Mouse (Mus musculus): ENCODE measurements around the gene Stoml2. TPM values are rescaled to one million over a fixed set of nuclear protein-coding genes. Genes with fewer than 3 reads are reported as not detected.

Stoml2 gene
- polyA plus RNA-seq, 1 experiment from 2014 or later, result 365 TPM

DNA sequence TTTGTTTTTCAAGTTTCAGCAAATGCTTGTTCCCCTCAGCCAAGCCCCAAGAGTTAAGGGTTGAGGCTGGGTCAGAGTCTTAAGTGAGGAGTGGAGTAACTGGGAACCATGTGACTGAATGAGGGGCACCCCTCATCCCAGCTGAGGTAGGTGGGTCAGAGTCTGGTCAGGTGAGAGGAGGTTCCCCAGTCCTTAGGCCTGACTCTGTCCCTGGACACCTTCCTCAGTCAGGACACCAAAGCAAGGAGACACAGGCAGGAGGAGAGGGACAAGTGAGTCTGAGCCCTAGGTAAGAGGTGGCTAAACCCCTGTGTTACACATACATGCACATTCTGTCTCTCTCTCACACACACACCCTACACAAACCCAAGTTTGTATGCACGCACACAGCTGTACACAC lies 991 bp upstream of the Stoml2 start:
- Histone ChIP-seq H3K36me3 (ENCODE audit: control insufficient read depth, insufficient read depth, low read length) (peaks cover 21% of the 10 kb centered on the region), H3K4me3 (ENCODE audit: low read depth, low read length) (no peak overlapping the region), H3K4me2 (no peak overlapping the region), H3K9me3 (ENCODE audit: control insufficient read depth, low read length) (no peaks in the 10 kb centered on the region), H3K9ac (ENCODE audit: low read length) (no peak overlapping the region; the same call in 1 of the 2 replicates), H3K4me1 (ENCODE audit: control insufficient read depth, insufficient read depth, low read length) (peaks cover 18% of the 10 kb centered on the region), H3K27ac (ENCODE audit: low read depth, low read length) (peak overlapping the region; percentile 91), H3K27me3 (ENCODE audit: control insufficient read depth, insufficient read depth, low read length) (no peaks in the 10 kb centered on the region)
- WGBS, result 77% methylated on average over 1 of the region's 1 CpGs
- no peak for ATAC-seq (ENCODE audit: low FRiP score)
- no peak for DNase-seq (ENCODE audit: low spot score, missing footprints)

DNA sequence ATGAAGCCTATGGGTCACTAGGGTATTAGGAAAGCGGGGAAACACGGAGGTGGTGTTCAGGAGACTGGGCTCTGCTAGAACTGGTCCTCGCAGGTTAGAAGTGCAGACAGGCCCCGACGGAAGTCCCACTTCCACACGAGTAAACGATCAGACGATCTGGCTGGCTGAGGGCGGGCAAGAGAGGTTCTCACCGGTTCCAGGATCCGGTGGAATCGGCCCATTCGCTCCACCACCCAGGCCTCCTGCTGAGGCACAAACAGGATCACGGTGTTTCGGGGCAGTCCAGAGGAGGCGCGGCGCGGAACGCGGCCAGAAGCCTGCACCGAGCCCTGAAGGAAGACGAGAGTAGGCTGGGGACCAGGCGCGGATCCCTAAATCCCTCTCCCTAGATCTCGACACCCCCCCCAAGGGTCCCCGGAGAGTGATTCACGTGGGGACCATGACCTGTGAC lies 705 bp downstream of the Stoml2 start:
- no peak for DNase-seq (ENCODE audit: low spot score, missing footprints)
- Histone ChIP-seq H3K27ac (ENCODE audit: low read depth, low read length) (peak overlapping the region; percentile 91), H3K4me1 (ENCODE audit: control insufficient read depth, insufficient read depth, low read length) (peaks cover 17% of the 10 kb centered on the region), H3K9ac (ENCODE audit: low read length) (peak overlapping the region; percentile 85), H3K4me3 (ENCODE audit: low read depth, low read length) (peak overlapping the region; percentile 63), H3K36me3 (ENCODE audit: control insufficient read depth, insufficient read depth, low read length) (peaks cover 14% of the 10 kb centered on the region), H3K9me3 (ENCODE audit: control insufficient read depth, low read length) (no peaks in the 10 kb centered on the region), H3K4me2 (peak overlapping the region; percentile 80), H3K27me3 (ENCODE audit: control insufficient read depth, insufficient read depth, low read length) (no peaks in the 10 kb centered on the region)
- ATAC-seq (ENCODE audit: low FRiP score), result peak; percentile 65; the same call in 1 of the 2 replicates
- WGBS, result 1% methylated on average over 28 of the region's 28 CpGs

- WGBS, result 80% methylated on average over 9 of the region's 9 CpGs
Measured at GRCm38 (mm10) chr4:43030352-43030751, 1.2 kb downstream of the Stoml2 start.

DNA sequence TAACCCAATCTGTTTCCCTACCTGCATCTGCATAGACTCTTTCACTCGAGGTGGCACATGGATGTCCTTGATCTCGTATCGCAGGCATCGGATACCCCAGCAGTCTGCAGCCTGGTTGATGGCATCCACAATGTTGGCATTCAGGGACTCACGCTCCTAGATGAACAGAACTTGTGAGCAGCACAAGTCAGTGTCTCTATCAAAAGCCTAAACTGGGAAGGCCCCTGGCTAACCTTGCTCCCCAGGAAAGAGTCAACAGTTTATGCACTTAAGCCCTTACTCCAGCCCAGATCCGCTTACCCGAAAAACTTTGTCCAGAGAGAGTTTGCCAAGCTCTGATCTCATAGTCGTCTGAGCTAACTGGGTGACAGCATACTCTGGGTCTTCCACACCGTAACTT lies 1.8 kb downstream of the Stoml2 start:
- H3K4me3 ChIP-seq (ENCODE audit: low read depth, low read length), result no peak overlapping the region
- WGBS, result 91% methylated on average over 9 of the region's 9 CpGs
- H3K4me1 ChIP-seq (ENCODE audit: control insufficient read depth, insufficient read depth, low read length), result peaks cover 20% of the 10 kb centered on the region
- H3K27me3 ChIP-seq (ENCODE audit: control insufficient read depth, insufficient read depth, low read length), result no peaks in the 10 kb centered on the region
- DNase-seq (ENCODE audit: low spot score, missing footprints) (peak; percentile 66), ATAC-seq (ENCODE audit: low FRiP score) (no peak)
- H3K9me3 ChIP-seq (ENCODE audit: control insufficient read depth, low read length), result no peaks in the 10 kb centered on the region
- H3K9ac ChIP-seq (ENCODE audit: low read length), result no peak overlapping the region
- no peak overlapping the region; the same call in 1 of the 2 replicates for H3K4me2 ChIP-seq
- no peak overlapping the region for H3K27ac ChIP-seq (ENCODE audit: low read depth, low read length)
- peaks cover 14% of the 10 kb centered on the region for H3K36me3 ChIP-seq (ENCODE audit: control insufficient read depth, insufficient read depth, low read length)

More at GRCm38 (mm10) chr4:43030352-43030751, 1.2 kb downstream of the Stoml2 start:
- Histone ChIP-seq H3K27ac (ENCODE audit: low read depth, low read length) (no peak overlapping the region; the same call in 1 of the 2 replicates), H3K9me3 (ENCODE audit: control insufficient read depth, low read length) (no peaks in the 10 kb centered on the region), H3K9ac (ENCODE audit: low read length) (peak overlapping the region; percentile 85), H3K36me3 (ENCODE audit: control insufficient read depth, insufficient read depth, low read length) (peaks cover 14% of the 10 kb centered on the region), H3K4me3 (ENCODE audit: low read depth, low read length) (peak overlapping the region; percentile 63), H3K27me3 (ENCODE audit: control insufficient read depth, insufficient read depth, low read length) (no peaks in the 10 kb centered on the region), H3K4me1 (ENCODE audit: control insufficient read depth, insufficient read depth, low read length) (peaks cover 17% of the 10 kb centered on the region), H3K4me2 (peak overlapping the region; percentile 80)
- DNase-seq (ENCODE audit: low spot score, missing footprints) (no peak), ATAC-seq (ENCODE audit: low FRiP score) (no peak)

DNA sequence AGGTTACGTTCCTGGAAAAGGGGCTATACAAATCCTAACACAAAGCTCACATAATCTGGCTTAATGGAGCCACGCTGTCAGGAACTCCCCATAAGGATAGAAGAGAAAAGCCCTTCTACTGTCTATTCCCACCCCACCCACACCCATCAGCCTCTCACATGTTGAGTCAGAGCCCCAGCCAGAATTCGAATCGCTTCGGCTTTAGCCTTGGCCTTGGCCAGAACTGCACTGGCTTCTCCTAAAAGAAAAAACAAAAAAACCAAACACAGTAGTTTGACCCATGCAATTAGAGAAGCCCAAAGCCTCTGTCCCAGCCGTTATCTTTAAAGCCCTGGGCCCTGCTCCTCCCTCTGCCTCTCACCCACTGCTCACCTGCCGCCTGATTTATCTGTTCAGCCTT lies 2.4 kb downstream of the Stoml2 start:
- H3K36me3 ChIP-seq (ENCODE audit: control insufficient read depth, insufficient read depth, low read length), result peaks cover 14% of the 10 kb centered on the region
- no peaks in the 10 kb centered on the region for H3K9me3 ChIP-seq (ENCODE audit: control insufficient read depth, low read length)
- no peaks in the 10 kb centered on the region for H3K27me3 ChIP-seq (ENCODE audit: control insufficient read depth, insufficient read depth, low read length)
- no peak overlapping the region for H3K27ac ChIP-seq (ENCODE audit: low read depth, low read length)
- no peak overlapping the region for H3K4me2 ChIP-seq
- H3K4me3 ChIP-seq (ENCODE audit: low read depth, low read length), result no peak overlapping the region
- no peak overlapping the region for H3K9ac ChIP-seq (ENCODE audit: low read length)
- ATAC-seq (ENCODE audit: low FRiP score) (no peak), DNase-seq (ENCODE audit: low spot score, missing footprints) (peak; percentile 35)
- 91% methylated on average over 7 of the region's 7 CpGs for WGBS
- peaks cover 26% of the 10 kb centered on the region for H3K4me1 ChIP-seq (ENCODE audit: control insufficient read depth, insufficient read depth, low read length)

GRCm38 (mm10) chr4:43025084-43025960 lies 6.2 kb downstream of the Stoml2 start, which contains the start of gene Pigo:
Gene Pigo (minus strand): TSS chr4:43025819.
- Histone ChIP-seq H3K27ac (ENCODE audit: low read depth, low read length) (peak within 1 kb of the TSS; percentile 57), H3K9ac (ENCODE audit: low read length) (peak within 1 kb of the TSS; percentile 61), H3K4me1 (ENCODE audit: control insufficient read depth, insufficient read depth, low read length) (peaks cover 11% of the 10 kb centered on the region), H3K27me3 (ENCODE audit: control insufficient read depth, insufficient read depth, low read length) (no peaks in the 10 kb centered on the region), H3K4me2 (peak within 1 kb of the TSS; percentile 67), H3K4me3 (ENCODE audit: low read depth, low read length) (peak within 1 kb of the TSS; percentile 51), H3K36me3 (ENCODE audit: control insufficient read depth, insufficient read depth, low read length) (peaks cover 14% of the 10 kb centered on the region), H3K9me3 (ENCODE audit: control insufficient read depth, low read length) (no peaks in the 10 kb centered on the region)
- WGBS, result 11% methylated on average over 42 of the region's 42 CpGs
- ATAC-seq (ENCODE audit: low FRiP score) (peak; percentile 91), DNase-seq (ENCODE audit: low spot score, missing footprints) (peak; percentile 99)

- H3K36me3 ChIP-seq (ENCODE audit: control insufficient read depth, insufficient read depth, low read length), result peaks cover 17% of the 10 kb centered on the region
- H3K9me3 ChIP-seq (ENCODE audit: control insufficient read depth, low read length), result no peaks in the 10 kb centered on the region
- peak overlapping the region; percentile 67 for H3K4me2 ChIP-seq
- no peaks in the 10 kb centered on the region for H3K27me3 ChIP-seq (ENCODE audit: control insufficient read depth, insufficient read depth, low read length)
- ATAC-seq (ENCODE audit: low FRiP score), result no peak
- H3K9ac ChIP-seq (ENCODE audit: low read length), result peak overlapping the region; percentile 61
- 84% methylated on average over 14 of the region's 14 CpGs for WGBS
- peak overlapping the region; percentile 51 for H3K4me3 ChIP-seq (ENCODE audit: low read depth, low read length)
- H3K4me1 ChIP-seq (ENCODE audit: control insufficient read depth, insufficient read depth, low read length), result peaks cover 9% of the 10 kb centered on the region
- DNase-seq (ENCODE audit: low spot score, missing footprints), result peak; percentile 14
- peak overlapping the region; percentile 57; the same call in 1 of the 2 replicates for H3K27ac ChIP-seq (ENCODE audit: low read depth, low read length)
Measured at GRCm38 (mm10) chr4:43024673-43025072, 6.8 kb downstream of the Stoml2 start.

DNA sequence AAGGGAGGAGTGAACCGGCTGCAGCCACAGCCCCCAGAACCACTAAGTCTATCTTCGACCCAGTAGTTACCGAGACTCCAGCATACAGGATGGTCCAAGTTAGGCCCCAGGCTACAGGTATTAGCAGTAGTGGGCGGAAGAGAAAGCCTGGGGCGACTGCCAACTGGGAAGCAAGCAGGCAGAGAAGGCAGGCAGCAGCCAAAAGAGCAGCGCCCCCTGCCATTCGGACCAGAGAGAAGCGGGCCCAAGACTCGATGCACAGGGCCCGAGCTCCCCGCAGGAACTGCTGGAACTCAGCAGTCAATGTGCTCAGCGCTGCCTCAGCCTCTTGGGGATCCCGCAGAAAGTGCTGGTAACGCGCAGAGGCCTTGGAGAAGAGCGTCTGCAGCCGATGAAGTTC lies 10.2 kb downstream of the Stoml2 start:
- no peak for ATAC-seq (ENCODE audit: low FRiP score)
- 65% methylated on average over 17 of the region's 17 CpGs for WGBS
- Histone ChIP-seq H3K4me1 (ENCODE audit: control insufficient read depth, insufficient read depth, low read length) (peaks cover 9% of the 10 kb centered on the region), H3K27me3 (ENCODE audit: control insufficient read depth, insufficient read depth, low read length) (no peaks in the 10 kb centered on the region), H3K27ac (ENCODE audit: low read depth, low read length) (no peak overlapping the region), H3K9me3 (ENCODE audit: control insufficient read depth, low read length) (no peaks in the 10 kb centered on the region), H3K4me2 (no peak overlapping the region), H3K4me3 (ENCODE audit: low read depth, low read length) (no peak overlapping the region), H3K9ac (ENCODE audit: low read length) (no peak overlapping the region), H3K36me3 (ENCODE audit: control insufficient read depth, insufficient read depth, low read length) (peaks cover 18% of the 10 kb centered on the region)
- peak; percentile 60 for DNase-seq (ENCODE audit: low spot score, missing footprints)

DNA sequence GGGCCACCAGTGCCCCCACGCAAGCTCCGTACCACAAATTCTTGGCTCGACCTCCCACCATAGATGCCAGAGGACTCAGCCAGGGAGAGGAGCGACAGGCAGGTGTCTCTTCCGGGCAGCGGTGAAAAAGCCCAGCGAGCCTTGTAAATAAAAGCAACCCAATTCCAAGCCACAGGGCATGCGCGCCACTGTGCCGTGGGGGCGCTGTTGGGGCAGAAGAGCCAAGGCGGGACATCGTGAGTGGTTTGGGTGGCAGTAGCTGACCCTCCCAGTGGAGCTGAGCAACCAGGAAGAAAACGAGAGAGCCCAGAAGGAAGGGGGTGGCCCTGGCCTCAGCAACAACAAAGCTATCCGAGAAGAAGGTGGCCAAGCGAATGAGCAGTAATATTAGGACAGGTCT lies 10.6 kb downstream of the Stoml2 start:
- no peak overlapping the region for H3K27ac ChIP-seq (ENCODE audit: low read depth, low read length)
- H3K9me3 ChIP-seq (ENCODE audit: control insufficient read depth, low read length), result no peaks in the 10 kb centered on the region
- no peak overlapping the region for H3K9ac ChIP-seq (ENCODE audit: low read length)
- no peak overlapping the region for H3K4me2 ChIP-seq
- peaks cover 9% of the 10 kb centered on the region for H3K4me1 ChIP-seq (ENCODE audit: control insufficient read depth, insufficient read depth, low read length)
- ATAC-seq (ENCODE audit: low FRiP score) (no peak), DNase-seq (ENCODE audit: low spot score, missing footprints) (peak; percentile 44)
- H3K36me3 ChIP-seq (ENCODE audit: control insufficient read depth, insufficient read depth, low read length), result peaks cover 18% of the 10 kb centered on the region
- no peaks in the 10 kb centered on the region for H3K27me3 ChIP-seq (ENCODE audit: control insufficient read depth, insufficient read depth, low read length)
- no peak overlapping the region for H3K4me3 ChIP-seq (ENCODE audit: low read depth, low read length)
- WGBS, result 80% methylated on average over 16 of the region's 16 CpGs

Data from midbrain, embryonic 11.5 days (tissue).